Mouse (Mus musculus): ENCODE data around the gene Rps27l. TPM values are rescaled to one million over a fixed set of nuclear protein-coding genes. Genes with fewer than 3 reads are reported as not detected.
A peak's percentile ranks its signal among the peaks of the same experiment; 100 is the strongest.

The Rps27l gene
- 703 and 709 TPM in 2 replicates for polyA plus RNA-seq (2014; fragmentation: Nextera tagmentation; extraction: Ambion mirVana)

GRCm38 (mm10) chr9:66945647-66946641 is at the start of gene Rps27l:
TSS of gene Rps27l (plus strand) at chr9:66946086.
- peak; percentile 98 for ATAC-seq (replicated peaks; ENCODE audit: insufficient number of reproducible peaks, low FRiP score, low TSS enrichment, low read depth)
- Histone ChIP-seq H3K4me1 (ENCODE audit: control insufficient read depth, insufficient read depth, low read length) (no peaks in the 10 kb centered on the region), H3K9me3 (replicated peaks; ENCODE audit: control insufficient read depth, low read length) (no peaks in the 10 kb centered on the region), H3K27ac (replicated peaks; ENCODE audit: low read depth, low read length) (peak within 1 kb of the TSS; percentile 63), H3K27me3 (ENCODE audit: control insufficient read depth, insufficient read depth, low read length) (no peaks in the 10 kb centered on the region), H3K36me3 (replicated peaks; ENCODE audit: control insufficient read depth, insufficient read depth, low read depth, low read length) (peaks cover 4% of the 10 kb centered on the region; the same call in 1 of the 2 replicates), H3K9ac (replicated peaks; ENCODE audit: low read length) (peak within 1 kb of the TSS; percentile 90), H3K4me3 (ENCODE audit: low read depth, low read length) (peak within 1 kb of the TSS; percentile 93), H3K4me2 (ENCODE audit: low read depth, low read length) (peak within 1 kb of the TSS; percentile 83)
- peak; percentile 96 for DNase-seq (ENCODE audit: low spot score)
- WGBS, result under 1% methylated on average over 77 of the region's 77 CpGs

GRCm38 (mm10) chr9:66896951-66897350 is 48.9 kb upstream of the Rps27l start:
- Histone ChIP-seq H3K4me1 (ENCODE audit: control insufficient read depth, insufficient read depth, low read length) (no peaks in the 10 kb centered on the region), H3K9me3 (replicated peaks; ENCODE audit: control insufficient read depth, low read length) (no peaks in the 10 kb centered on the region), H3K27me3 (ENCODE audit: control insufficient read depth, insufficient read depth, low read length) (no peaks in the 10 kb centered on the region), H3K4me3 (ENCODE audit: low read depth, low read length) (no peak overlapping the region), H3K4me2 (ENCODE audit: low read depth, low read length) (no peak overlapping the region), H3K9ac (replicated peaks; ENCODE audit: low read length) (no peak overlapping the region), H3K36me3 (replicated peaks; ENCODE audit: control insufficient read depth, insufficient read depth, low read depth, low read length) (no peaks in the 10 kb centered on the region), H3K27ac (replicated peaks; ENCODE audit: low read depth, low read length) (no peak overlapping the region)
- ATAC-seq (replicated peaks; ENCODE audit: insufficient number of reproducible peaks, low FRiP score, low TSS enrichment, low read depth) (no peak), DNase-seq (ENCODE audit: low spot score) (no peak)
- WGBS, result 64% methylated on average over 6 of the region's 6 CpGs

GRCm38 (mm10) chr9:66897851-66898250 is 48.0 kb upstream of the Rps27l start:
- Histone ChIP-seq H3K27ac (replicated peaks; ENCODE audit: low read depth, low read length) (no peak overlapping the region), H3K4me2 (ENCODE audit: low read depth, low read length) (no peak overlapping the region), H3K9ac (replicated peaks; ENCODE audit: low read length) (no peak overlapping the region), H3K27me3 (ENCODE audit: control insufficient read depth, insufficient read depth, low read length) (no peaks in the 10 kb centered on the region), H3K4me3 (ENCODE audit: low read depth, low read length) (no peak overlapping the region), H3K9me3 (replicated peaks; ENCODE audit: control insufficient read depth, low read length) (no peaks in the 10 kb centered on the region), H3K36me3 (replicated peaks; ENCODE audit: control insufficient read depth, insufficient read depth, low read depth, low read length) (no peaks in the 10 kb centered on the region), H3K4me1 (ENCODE audit: control insufficient read depth, insufficient read depth, low read length) (no peaks in the 10 kb centered on the region)
- 78% methylated on average over 5 of the region's 6 CpGs for WGBS
- no peak for ATAC-seq (replicated peaks; ENCODE audit: insufficient number of reproducible peaks, low FRiP score, low TSS enrichment, low read depth)
- DNase-seq (ENCODE audit: low spot score), result no peak

- 90% methylated on average over 2 of the region's 2 CpGs for WGBS
- no peak overlapping the region for H3K27ac ChIP-seq (replicated peaks; ENCODE audit: low read depth, low read length)
- no peak overlapping the region for H3K9ac ChIP-seq (replicated peaks; ENCODE audit: low read length)
- H3K9me3 ChIP-seq (replicated peaks; ENCODE audit: control insufficient read depth, low read length), result no peaks in the 10 kb centered on the region
- no peaks in the 10 kb centered on the region for H3K4me1 ChIP-seq (ENCODE audit: control insufficient read depth, insufficient read depth, low read length)
- ATAC-seq (replicated peaks; ENCODE audit: insufficient number of reproducible peaks, low FRiP score, low TSS enrichment, low read depth) (no peak), DNase-seq (ENCODE audit: low spot score) (no peak)
- H3K4me3 ChIP-seq (ENCODE audit: low read depth, low read length), result no peak overlapping the region
- no peaks in the 10 kb centered on the region for H3K36me3 ChIP-seq (replicated peaks; ENCODE audit: control insufficient read depth, insufficient read depth, low read depth, low read length)
- no peak overlapping the region for H3K4me2 ChIP-seq (ENCODE audit: low read depth, low read length)
- H3K27me3 ChIP-seq (ENCODE audit: control insufficient read depth, insufficient read depth, low read length), result no peaks in the 10 kb centered on the region
These were observed 46.8 kb upstream of the Rps27l start for GRCm38 (mm10) chr9:66899072-66899471.

- H3K27me3 ChIP-seq (ENCODE audit: control insufficient read depth, insufficient read depth, low read length), result no peaks in the 10 kb centered on the region
- H3K4me1 ChIP-seq (ENCODE audit: control insufficient read depth, insufficient read depth, low read length), result no peaks in the 10 kb centered on the region
- WGBS, result 78% methylated on average over 4 of the region's 4 CpGs
- H3K9ac ChIP-seq (replicated peaks; ENCODE audit: low read length), result no peak overlapping the region
- H3K9me3 ChIP-seq (replicated peaks; ENCODE audit: control insufficient read depth, low read length), result no peaks in the 10 kb centered on the region
- no peak for DNase-seq (ENCODE audit: low spot score)
- H3K27ac ChIP-seq (replicated peaks; ENCODE audit: low read depth, low read length), result no peak overlapping the region
- H3K4me3 ChIP-seq (ENCODE audit: low read depth, low read length), result no peak overlapping the region
- H3K4me2 ChIP-seq (ENCODE audit: low read depth, low read length), result no peak overlapping the region
- no peaks in the 10 kb centered on the region for H3K36me3 ChIP-seq (replicated peaks; ENCODE audit: control insufficient read depth, insufficient read depth, low read depth, low read length)
- ATAC-seq (replicated peaks; ENCODE audit: insufficient number of reproducible peaks, low FRiP score, low TSS enrichment, low read depth), result no peak
These were observed 46.4 kb upstream of the Rps27l start for GRCm38 (mm10) chr9:66899526-66899925.

GRCm38 (mm10) chr9:66905990-66906389 is 39.9 kb upstream of the Rps27l start:
- no peaks in the 10 kb centered on the region for H3K36me3 ChIP-seq (replicated peaks; ENCODE audit: control insufficient read depth, insufficient read depth, low read depth, low read length)
- H3K4me3 ChIP-seq (ENCODE audit: low read depth, low read length), result no peak overlapping the region
- no peaks in the 10 kb centered on the region for H3K27me3 ChIP-seq (ENCODE audit: control insufficient read depth, insufficient read depth, low read length)
- no peaks in the 10 kb centered on the region for H3K4me1 ChIP-seq (ENCODE audit: control insufficient read depth, insufficient read depth, low read length)
- WGBS, result 61% methylated on average over 9 of the region's 9 CpGs
- H3K9ac ChIP-seq (replicated peaks; ENCODE audit: low read length), result 0 out of 2 replicates have a peak overlapping the region, but pooled peaks have one; percentile 11
- DNase-seq (ENCODE audit: low spot score) (peak; percentile 35), ATAC-seq (replicated peaks; ENCODE audit: insufficient number of reproducible peaks, low FRiP score, low TSS enrichment, low read depth) (no peak; the same call in 1 of the 2 replicates)
- H3K27ac ChIP-seq (replicated peaks; ENCODE audit: low read depth, low read length), result no peak overlapping the region
- no peaks in the 10 kb centered on the region for H3K9me3 ChIP-seq (replicated peaks; ENCODE audit: control insufficient read depth, low read length)
- no peak overlapping the region for H3K4me2 ChIP-seq (ENCODE audit: low read depth, low read length)

- DNase-seq (ENCODE audit: low spot score) (no peak), ATAC-seq (replicated peaks; ENCODE audit: insufficient number of reproducible peaks, low FRiP score, low TSS enrichment, low read depth) (no peak)
- 86% methylated on average over 8 of the region's 8 CpGs for WGBS
- Histone ChIP-seq H3K9me3 (replicated peaks; ENCODE audit: control insufficient read depth, low read length) (no peaks in the 10 kb centered on the region), H3K36me3 (replicated peaks; ENCODE audit: control insufficient read depth, insufficient read depth, low read depth, low read length) (no peaks in the 10 kb centered on the region), H3K27ac (replicated peaks; ENCODE audit: low read depth, low read length) (no peak overlapping the region), H3K9ac (replicated peaks; ENCODE audit: low read length) (no peak overlapping the region), H3K27me3 (ENCODE audit: control insufficient read depth, insufficient read depth, low read length) (no peaks in the 10 kb centered on the region), H3K4me3 (ENCODE audit: low read depth, low read length) (no peak overlapping the region), H3K4me1 (ENCODE audit: control insufficient read depth, insufficient read depth, low read length) (no peaks in the 10 kb centered on the region), H3K4me2 (ENCODE audit: low read depth, low read length) (no peak overlapping the region)
These were observed 38.8 kb upstream of the Rps27l start for GRCm38 (mm10) chr9:66907126-66907525.

- no peak overlapping the region for H3K9ac ChIP-seq (replicated peaks; ENCODE audit: low read length)
These were observed 38.0 kb upstream of the Rps27l start for GRCm38 (mm10) chr9:66907746-66908397.

More at GRCm38 (mm10) chr9:66907746-66908397, 38.0 kb upstream of the Rps27l start:
- WGBS, result 89% methylated on average over 5 of the region's 5 CpGs
- no peaks in the 10 kb centered on the region for H3K27me3 ChIP-seq (ENCODE audit: control insufficient read depth, insufficient read depth, low read length)
- no peak overlapping the region for H3K4me3 ChIP-seq (ENCODE audit: low read depth, low read length)
- H3K4me2 ChIP-seq (ENCODE audit: low read depth, low read length), result no peak overlapping the region
- no peaks in the 10 kb centered on the region for H3K4me1 ChIP-seq (ENCODE audit: control insufficient read depth, insufficient read depth, low read length)
- no peaks in the 10 kb centered on the region for H3K9me3 ChIP-seq (replicated peaks; ENCODE audit: control insufficient read depth, low read length)
- no peak overlapping the region for H3K27ac ChIP-seq (replicated peaks; ENCODE audit: low read depth, low read length)
- DNase-seq (ENCODE audit: low spot score) (no peak), ATAC-seq (replicated peaks; ENCODE audit: insufficient number of reproducible peaks, low FRiP score, low TSS enrichment, low read depth) (no peak)
- no peaks in the 10 kb centered on the region for H3K36me3 ChIP-seq (replicated peaks; ENCODE audit: control insufficient read depth, insufficient read depth, low read depth, low read length)

Data from embryonic facial prominence, embryonic 11.5 days (tissue).